Mouse (Mus musculus) retina, postnatal 7 days (tissue): ENCODE data around the gene Vwa8.

Experiments used
- DNase-seq: peaks from one replicate; pipeline ENCODE4 v3.0.0-alpha.2; 2012; ENCODE audit warnings: low read depth, low spot score

Vwa8 gene

DNA sequence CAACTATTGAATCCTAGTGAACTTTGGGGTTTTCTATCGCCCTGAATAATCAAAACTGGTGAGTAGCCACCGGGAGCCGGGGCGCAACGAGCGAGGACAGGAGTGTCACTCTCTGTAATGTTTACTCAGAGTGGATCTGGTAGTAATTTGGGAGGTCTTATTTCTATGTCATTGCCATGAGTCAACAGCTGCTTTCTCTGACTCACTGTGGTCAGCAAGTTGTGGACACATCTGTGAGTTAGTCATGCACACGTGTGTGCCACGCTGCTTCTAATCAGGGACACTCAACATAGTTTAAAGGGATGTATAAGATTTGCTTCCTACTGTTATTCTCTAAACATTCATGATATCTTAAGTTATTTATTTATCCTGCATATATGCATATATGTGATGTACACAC lies 332.9 kb downstream of the Vwa8 start:
- no peak for DNase-seq

DNA sequence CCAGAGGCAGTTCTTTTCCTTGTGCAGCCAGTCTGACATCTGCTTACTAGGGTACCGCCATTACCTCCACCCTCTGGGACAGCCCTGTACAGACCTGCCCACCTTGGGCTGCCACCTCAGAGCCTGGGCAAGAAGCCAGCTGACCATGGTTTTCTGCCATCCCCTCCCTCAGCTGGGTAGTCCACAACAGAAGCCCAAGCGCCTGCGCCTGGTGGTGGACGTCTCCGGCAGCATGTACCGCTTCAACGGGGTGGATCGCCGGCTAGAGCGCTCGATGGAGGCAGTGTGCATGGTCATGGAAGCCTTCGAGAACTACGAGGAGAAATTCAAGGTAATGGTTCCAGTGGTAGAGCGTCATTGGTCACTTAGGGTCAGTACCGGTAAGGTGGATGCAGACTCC lies 333.9 kb downstream of the Vwa8 start:
- DNase-seq, result no peak

DNA sequence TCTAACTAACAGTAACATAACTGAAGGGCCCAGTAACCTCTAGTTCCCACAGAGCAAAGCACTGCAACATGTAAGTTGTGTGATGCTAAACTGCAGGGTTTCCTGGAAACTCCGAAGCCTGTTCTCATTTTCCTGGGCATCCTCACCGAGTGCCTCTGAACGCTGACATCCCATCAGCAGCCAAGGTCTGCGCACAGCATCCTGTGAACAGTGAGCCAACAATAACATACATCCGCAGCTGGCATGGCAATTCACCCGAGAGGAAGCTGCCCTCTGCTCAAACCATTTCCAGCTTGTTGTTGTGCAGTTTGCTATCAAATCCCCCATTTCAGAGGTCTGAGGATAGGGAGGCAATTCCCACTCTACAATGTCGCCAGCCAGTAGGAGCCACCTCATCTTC lies 334.4 kb downstream of the Vwa8 start:
- DNase-seq, result no peak

DNA sequence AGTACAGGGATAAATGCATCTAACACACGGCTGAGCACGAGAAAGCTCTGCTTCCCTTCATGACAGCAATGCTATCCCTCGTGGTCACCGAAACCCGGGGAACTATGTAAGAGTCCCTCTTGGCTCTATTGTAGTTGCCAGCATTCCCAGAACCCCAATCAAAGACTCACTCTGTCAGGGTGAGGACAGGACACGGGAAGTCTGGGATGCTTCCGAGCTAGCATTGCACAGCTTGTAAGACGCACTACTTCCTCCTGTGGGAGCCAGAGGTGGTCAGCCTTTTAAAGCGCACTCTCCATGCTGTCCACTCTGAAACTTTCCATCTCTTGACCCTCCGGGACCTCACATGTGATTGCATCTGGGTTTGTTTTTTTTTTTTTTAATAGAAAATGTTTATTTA lies 335.2 kb downstream of the Vwa8 start:
- no peak for DNase-seq

DNA sequence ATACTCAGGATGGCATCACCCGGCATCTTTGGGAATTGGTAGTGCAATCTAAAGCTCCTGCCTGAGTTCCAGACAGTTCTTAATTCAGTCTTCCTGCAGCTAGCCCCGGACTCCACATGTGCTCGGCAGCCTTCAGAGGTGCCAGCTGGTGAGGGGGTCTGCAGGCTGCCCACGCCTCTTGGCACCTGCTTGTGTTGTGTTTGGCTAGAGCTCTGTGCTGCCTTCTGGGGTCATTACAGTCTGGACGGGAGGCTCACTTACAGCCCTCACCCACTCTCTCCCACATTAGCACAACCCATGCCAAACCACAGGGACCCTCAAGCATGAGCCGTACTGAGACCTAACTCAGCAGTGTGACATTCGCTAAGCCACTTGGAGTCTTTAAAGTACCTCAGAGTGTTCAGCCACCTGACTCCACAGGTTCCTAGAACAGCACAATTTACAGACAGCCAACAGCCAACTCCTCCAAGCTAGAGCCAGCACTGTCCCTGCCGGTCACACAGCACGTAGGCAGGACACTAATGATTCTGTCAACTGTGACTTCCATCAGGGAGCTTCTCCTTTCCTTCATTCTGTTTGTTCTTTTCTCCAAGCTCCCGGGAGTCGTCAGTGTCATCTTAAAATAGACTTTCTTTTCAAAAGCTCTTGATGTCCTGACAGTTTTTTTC lies 336.3 kb downstream of the Vwa8 start:
- no peak for DNase-seq

DNA sequence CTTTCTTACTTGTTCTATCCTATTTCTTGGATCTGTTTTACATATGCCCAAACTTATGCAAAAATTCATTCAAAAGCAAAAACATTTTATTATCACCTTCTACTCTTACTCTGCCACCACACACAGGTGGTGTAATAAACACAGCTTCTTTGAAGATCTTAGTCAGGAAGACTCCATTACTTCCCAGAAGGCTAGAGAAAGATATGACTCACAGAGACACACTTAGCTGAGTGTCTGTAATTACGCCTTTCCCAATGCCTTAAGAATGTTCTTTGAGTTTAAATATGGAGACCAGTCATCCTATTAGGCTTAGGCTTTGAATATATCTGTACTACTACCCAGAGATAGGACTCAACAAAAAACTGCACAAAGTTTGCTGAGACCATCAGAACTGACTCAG lies 338.1 kb downstream of the Vwa8 start:
- no peak for DNase-seq

DNA sequence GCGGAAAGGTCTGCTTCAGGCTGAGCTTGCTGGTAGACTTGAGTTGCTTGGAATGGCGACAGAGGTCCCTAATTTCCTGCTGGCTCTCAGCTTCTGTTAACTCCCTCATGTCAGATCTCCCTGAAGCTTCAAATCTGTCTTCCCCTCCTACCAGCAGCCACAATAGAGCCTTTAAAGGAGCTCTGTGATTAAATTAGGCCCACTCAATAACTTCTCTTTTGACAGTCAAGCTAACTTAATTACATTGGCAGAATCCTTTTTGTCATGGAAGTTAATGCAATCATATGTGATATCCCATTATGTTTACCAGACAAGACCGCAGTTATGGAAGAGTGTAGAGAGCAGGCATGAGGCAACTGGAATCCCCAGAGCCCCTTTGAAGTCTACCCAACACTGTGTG lies 347.9 kb downstream of the Vwa8 start:
- DNase-seq, result no peak

DNA sequence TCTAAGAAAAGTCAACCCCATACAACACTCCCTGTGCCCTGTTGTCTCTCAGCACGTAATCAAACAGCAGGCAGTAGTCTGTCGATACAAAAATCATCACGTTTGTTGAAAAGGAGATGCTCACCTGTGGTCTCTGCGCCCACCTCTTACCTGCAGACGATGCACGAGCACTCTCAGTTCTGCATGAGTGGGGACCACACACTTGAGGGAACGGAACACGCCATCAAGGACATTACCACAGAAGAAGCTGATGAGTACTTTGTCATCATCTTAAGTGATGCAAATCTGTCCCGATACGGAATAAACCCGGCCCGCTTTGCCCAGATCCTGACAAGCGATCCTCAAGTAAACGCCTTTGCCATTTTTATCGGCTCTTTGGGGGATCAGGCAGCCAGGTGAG lies 349.2 kb downstream of the Vwa8 start:
- no peak for DNase-seq

DNA sequence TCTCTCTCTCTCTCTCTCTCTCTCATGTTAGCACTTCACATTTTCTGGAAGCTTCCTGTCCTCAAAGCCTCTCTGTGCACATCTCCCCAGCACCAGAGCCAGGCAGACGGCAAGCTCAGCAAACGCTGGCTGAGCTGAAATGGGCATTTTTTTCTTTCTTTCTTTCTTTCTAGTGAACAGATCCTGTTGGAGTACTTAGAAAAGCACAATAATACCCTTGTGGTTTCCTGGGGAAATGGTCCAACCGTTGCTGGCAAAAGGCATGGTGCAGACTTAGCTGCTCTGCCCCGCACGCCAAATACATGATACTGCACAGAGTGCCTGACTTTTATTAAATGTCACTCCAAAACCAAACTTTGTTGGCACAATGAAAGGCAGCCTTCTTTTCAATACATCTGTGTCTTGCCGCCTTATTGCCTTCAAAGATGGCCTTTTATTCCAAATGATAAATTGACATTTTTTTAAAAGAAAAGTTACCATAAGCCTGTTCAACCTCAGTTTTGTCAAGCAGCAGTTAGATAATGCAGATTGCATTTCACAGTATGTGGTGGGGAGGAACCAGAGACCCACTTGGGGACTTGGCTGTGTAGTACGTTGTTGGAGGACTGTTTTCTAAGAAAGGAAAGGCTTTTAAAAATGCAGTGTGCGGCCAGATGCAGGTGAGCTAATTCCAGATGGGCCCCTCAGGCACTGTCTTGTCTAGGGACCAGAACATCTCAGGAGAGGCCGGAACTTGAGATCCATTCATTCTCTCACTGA lies 351.5 kb downstream of the Vwa8 start:
- no peak for DNase-seq

DNA sequence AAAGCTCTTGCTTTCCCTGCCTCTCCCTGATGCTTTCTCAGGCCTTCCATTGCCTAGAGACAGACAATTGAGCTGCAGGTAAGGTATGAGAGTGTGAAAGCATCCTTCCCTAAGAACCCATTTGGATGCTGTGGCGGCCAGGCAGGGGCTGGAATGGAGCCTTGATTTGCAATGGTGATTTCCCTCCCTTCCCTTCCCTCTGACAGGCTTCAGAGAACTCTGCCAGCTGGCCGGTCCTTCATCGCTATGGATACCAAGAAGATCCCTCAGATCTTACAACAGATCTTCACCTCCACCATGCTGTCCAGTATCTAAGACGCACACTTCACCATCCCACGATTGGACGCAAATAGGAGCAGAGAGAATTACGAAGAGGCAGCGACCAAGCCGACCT lies 352.0 kb downstream of the Vwa8 start:
- DNase-seq, result no peak

DNA sequence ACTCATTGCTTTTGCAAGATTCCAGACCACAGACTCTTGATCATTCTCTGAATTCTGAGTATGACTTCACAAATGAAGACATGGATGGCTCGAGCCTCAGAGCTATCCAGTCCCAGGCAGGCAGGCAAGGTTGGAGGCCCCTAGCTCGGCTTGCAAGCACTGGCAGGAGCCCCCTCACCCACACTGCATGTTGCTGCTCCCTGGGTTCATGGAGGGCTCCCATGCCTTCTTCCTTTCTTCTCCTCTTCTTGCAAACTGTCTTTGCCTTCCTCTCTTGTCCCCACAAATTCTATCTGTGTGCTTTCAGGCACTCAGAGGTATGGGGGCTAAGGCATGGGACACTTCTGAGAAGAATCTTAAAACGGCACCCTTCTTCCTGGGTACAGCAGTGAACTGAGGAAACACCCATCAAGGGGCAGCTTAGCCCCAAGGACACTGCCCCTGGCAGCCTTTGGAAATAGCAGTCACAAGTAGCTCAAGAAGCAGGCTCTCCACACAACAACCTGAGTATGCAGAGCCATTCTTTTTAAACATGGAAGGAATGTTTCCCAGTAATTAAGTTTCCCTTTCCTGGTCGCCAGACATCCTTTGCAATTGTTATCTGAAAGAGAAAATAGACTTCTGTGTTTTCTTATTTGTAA lies 354.0 kb downstream of the Vwa8 start:
- DNase-seq, result no peak

DNA sequence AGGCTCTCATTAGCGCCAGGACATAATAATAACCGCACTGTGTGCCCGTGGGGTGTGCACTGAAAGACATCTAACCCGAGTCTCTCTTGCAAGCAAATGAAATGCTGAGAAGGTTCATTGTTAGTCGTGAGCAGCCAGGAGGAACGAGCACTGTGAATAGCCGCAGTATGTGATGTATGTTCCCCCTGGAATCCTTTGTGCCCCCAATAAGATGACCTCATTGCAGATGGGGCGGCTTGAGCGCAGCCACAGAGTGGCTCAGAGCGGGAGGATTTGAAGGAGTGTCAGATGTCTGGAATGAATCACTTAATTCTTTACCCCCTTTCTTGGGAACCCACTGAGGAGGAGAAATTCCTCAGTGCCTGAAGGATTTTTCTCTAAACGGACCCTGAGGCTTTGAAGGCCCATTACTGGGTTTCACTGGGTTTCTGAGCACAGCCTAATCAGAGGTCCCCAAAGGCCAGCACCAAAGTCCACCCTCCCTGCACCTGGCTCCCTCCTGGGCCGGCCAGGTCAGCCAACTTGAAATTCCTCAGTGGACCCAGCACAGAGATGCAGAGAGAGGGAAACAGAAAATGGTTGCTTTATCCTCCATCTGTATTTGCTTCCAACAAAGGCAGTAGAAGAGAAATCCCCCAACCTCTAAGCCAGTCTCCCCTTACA lies 354.8 kb downstream of the Vwa8 start:
- DNase-seq, result peak; percentile 17

DNA sequence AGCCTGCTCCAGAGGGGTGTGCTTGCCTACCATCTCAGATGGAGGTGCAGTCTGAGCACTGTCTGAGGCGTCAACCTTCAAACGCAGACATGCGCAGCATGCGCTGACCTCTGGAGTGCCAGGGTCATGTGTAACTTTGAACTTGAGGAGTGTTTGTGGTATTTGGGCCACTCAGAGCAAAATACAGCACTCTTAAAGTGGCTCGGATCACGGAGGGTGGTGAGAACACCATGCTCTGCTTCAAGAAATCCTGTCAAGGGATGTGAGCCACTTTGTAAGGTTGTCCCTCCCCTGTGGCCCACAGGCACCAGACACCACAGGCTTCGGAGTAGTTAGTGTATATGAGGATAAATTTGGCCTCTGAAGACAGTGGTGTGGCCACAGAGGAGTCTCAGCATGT lies 356.0 kb downstream of the Vwa8 start:
- DNase-seq, result no peak

DNA sequence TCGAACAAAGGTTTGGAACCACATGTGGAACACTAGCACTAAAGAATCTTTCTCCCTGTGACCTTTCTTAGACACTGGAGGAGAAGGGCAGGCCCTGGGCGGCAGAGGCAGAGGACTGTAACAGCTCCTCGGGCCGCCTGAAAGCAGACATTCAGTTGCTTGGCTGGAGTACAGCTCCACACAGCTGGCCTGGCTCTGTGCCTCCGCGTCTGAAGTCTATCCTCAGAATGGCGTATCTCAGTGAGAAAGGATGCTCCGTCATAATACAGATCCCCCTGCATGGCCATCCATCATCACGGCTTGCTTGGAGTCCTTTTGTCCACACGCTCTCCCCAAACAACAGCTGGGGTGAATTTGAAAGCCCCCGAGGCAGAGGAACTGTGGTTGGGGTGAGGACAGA lies 357.4 kb downstream of the Vwa8 start:
- DNase-seq, result no peak

DNA sequence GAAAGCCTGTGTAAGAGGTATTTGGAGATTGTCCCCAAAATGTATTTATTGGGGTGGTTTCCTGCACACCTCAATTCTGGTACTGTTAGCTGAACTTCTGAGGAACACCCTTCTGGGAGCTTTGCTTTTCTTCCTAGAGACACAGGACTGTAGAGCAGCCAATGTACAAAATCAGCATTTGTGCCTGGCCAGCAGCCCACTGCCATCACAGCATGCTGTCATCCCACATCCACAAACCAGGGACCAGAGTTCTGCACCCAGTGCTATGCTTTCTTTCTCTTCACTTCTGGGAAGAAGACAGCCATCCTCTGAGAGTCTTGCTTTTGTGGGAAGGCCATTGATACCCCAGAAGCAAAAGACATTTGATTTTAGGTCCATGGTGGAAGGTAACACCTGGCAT lies 359.6 kb downstream of the Vwa8 start:
- DNase-seq, result no peak

DNA sequence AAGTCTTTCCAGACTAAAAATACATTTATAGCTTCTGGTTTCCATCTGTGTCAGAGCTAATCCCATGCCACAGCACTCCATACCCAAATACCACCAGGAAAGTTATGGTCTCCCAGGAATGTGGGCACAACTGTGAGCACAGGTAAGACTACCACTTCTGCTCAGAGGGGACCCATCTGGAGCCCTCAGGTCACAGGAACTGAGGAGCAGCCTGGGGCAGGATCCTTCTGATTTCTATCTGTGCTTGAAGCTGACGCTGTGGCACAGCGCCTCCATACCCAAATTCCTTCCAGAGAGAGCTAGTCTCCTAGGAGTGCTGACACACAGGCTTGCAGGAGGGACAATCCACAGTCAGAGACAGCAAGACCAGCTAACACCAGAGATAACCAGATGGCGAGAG lies 361.0 kb downstream of the Vwa8 start:
- DNase-seq, result no peak

DNA sequence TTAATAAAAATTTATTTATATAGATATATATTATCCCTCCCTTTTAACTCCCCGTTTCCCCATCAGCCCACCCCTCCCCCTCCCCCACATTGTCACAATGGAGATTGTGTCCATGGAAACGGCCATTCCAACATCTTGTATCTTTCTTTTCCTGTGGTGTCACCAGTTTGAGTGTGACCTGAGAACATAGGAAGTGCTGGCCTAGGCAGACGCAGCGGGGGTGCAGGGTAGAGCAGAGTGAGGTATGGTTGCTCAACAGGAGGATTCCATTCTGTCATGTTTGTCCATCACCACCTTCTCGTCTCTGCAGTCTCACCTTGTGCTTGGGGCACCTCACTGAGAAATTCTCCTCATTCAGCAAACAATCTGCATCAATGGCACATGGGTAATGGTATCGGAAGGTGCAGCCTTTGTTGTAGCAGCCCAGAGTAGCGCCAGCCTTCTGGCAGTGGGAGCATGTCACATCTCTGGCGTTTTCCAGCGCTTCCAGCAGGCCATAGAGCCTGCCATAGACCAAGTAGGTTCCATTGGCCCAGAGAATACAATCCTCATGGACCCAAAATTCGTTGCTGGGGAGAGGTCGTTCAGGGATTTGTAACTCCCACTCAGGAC lies 363.6 kb downstream of the Vwa8 start:
- no peak for DNase-seq

DNA sequence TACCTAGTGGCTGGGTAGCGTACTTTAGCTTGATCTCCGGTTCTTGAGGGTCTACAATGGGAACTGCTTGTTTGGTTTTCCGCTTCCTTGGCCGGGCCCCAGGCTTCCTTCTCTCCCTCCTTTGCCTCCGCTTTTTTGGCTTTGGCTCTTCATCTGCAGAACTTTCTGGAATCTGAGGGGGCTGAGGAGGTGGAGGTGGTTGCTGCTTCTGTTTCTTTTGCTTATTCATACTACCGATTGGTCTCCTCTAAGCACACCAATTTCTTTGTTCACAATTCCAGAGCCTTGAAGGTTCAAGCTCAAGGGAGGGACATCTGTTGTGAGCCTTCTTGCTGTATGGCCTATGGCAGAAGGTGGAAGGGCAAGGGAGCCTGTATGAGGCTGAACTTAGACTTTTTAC lies 365.3 kb downstream of the Vwa8 start:
- DNase-seq, result no peak

DNA sequence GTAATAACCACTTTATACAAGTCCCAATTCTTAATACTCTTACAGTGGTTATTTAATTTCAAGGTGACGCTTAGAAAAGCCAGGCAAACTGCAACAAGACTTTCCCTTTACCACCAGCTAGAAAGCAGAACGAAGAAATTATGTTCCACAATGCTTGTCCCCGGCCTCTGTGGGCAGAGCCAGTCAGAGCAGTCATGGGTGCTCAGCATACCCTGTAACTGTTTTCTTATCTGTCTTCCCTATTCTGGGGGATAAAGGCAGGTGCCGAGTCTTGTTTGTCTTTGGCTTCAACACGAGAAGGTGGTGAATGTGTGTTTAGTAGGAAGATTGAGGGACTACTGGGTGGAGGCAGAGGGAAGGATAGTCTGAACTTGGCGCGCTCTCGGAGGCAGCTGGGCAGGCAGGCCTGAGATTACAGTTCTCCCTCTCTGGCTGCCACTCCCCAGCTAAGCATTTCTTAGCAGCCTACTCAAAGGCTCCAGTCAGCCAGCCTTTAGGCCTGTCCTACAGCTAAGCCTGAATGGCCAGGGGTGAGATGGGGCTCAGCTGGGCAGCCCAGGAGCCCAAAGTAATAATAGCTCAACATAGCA lies 365.9 kb downstream of the Vwa8 start:
- DNase-seq, result no peak

DNA sequence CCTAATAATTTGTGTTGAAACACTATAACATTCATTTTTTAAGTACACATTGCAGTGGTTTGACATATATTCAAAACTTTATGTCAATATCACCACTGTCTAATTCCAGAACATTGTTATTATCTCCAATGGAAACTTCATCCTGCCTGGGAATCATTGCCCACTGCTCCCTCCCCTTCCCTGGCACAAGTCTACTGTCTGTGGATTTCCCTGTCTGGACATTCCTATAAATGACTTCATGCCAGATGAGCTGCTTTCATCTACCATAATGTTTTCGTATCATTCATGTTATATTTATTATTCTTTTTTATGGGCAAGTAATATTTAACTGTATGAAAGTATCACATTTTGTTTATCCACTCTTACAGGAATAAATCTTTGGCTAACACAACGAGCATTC lies 367.5 kb downstream of the Vwa8 start:
- DNase-seq, result no peak

DNA sequence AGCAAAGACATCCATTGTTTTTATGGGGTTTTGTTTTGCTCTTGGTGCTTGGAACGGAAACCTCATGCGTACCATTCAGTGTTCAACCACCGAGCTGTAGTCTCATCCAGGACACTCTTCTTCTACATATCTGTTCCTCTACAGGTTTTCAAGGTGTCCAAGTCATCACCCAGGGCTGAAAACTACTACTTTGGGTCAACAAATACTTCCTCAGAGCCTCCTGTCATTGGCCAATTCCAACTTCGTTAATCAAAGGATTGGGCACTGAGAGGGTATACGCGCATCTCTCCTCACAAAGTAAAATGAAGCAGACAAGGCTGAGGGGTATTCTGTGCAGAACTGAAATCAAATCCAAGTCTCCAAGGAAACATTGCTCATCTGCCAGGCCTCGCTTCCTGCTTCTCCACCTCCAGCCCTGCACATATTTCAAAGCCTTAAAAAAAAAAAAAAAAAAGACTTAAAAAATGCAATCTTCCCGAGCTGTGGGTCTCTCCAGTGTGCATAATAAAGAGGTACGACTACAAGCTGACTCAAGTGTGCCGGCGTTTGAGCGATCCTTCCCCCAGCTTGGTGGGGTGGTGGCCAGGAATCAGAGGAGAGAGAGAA lies 374.7 kb downstream of the Vwa8 start:
- DNase-seq, result no peak
